Mouse (Mus musculus): Measurements from ENCODE around the gene Det1.

Det1 gene

GRCm38 (mm10) chr7:78782639-78783581, 64.2 kb downstream of the Det1 start, which contains the start of the genes Mrps11 and Mrpl46:
Gene Mrps11 (plus strand): TSS chr7:78783119.
Gene Mrpl46 (minus strand): TSS chr7:78783531.
- DNase-seq (ENCODE audit: low spot score) = peak; percentile 47

- DNase-seq (ENCODE audit: low spot score) = no peak
These were observed 68.3 kb downstream of the Det1 start for GRCm38 (mm10) chr7:78778741-78779140.

All from urinary bladder, postnatal 10 days (tissue).